Mouse (Mus musculus) regulatory T cell (primary cell): ENCODE data around the gene Suds3.

Source experiments
- in situ Hi-C: fragments of 300-600 bp; cut with MboI, MseI; formaldehyde crosslinking; loops from one replicate; pipeline ENCODE4 v1.15.1; 2025; ENCODE audit warnings: high pct_unique_total_duplicates

Gene Suds3

GRCm38 (mm10) chr5:117049940-117050339 is 66.0 kb downstream of the Suds3 start:
- in situ Hi-C loops: loop anchor here (10.0 kb wide), 1 partner anchor 1865 kb away; no protein-coding TSS in a partner anchor

GRCm38 (mm10) chr5:117045101-117045500 is 70.8 kb downstream of the Suds3 start:
- in situ Hi-C loops: no loop called here

- in situ Hi-C loops: no loop called here
Measured at GRCm38 (mm10) chr5:117042661-117043060, 73.3 kb downstream of the Suds3 start.
